Mouse (Mus musculus): ENCODE measurements at regions not wholly inside any gene's neighbourhood (a gene's known extent, or its start where the extent isn't known, plus 50 kb on each side); places are given as distances from the start of the nearest gene placed in this dataset.

DNA sequence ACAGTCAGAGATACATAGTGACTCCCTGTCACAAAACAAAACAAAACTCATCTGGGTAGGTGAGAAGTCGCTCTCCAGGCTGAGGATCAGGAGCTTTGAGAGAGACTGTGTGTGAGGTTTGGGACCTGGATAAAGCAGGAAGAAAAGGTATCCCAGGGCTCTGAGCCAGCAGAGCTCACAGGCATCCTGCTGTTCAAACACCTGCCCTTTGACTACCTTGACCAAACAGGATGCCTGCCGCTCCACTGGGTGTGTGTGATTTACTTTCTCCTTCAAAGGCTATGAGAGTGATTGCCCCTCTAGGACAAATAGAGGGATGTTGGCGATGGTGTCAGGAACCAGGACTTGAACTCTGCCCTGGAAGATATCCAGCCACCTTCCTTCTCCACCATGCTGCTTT, 674.3 kb downstream of the Zfp706 start:
- no peak for TF ChIP-seq HCFC1 (IDR thresholded peaks at IDR 0.05; ENCODE audit: borderline replicate concordance, insufficient read depth, low read length)
- no peak for TF ChIP-seq ZC3H11A (IDR thresholded peaks at IDR 0.05; ENCODE audit: borderline replicate concordance, low read depth, low read length)
- no peak for TF ChIP-seq MAFK (IDR thresholded peaks at IDR 0.05; ENCODE audit: insufficient read depth, low read depth, low read length)
